Mouse (Mus musculus): ENCODE data around the gene Zdhhc6. TPM values are rescaled to one million over a fixed set of nuclear protein-coding genes. Genes with fewer than 3 reads are reported as not detected.

The Zdhhc6 gene
- polyA plus RNA-seq, 1 experiment, result 29.1 TPM

DNA sequence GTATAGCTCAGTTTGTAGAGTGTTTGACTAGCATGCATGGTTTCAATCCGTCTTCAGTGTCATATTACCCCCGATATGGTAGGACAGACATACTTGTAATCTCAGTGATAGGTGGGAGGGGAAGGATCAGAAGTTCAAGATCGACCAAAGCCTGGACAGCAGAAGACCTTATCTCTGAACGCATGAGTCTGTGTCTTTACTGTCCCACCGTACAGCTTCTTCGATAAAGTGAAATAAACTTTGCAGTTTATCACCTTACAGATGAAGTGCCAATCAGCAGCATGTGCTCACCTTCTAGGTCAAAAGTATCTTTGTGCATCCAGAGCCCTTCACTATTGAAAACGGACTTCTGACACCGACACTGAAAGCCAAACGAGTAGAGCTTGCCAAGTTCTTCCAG lies 20.8 kb downstream of the Zdhhc6 start:
- WGBS, result 87% methylated on average over 9 of the region's 9 CpGs
- DNase-seq, result no peak
- Histone ChIP-seq H3K4me3 (ENCODE audit: insufficient read depth, low read depth, low read length) (no peak overlapping the region), H3K4me1 (ENCODE audit: control insufficient read depth, insufficient read depth, low read length) (no peaks in the 10 kb centered on the region), H3K27ac (ENCODE audit: insufficient read depth, low read depth, low read length) (no peak overlapping the region), H3K36me3 (ENCODE audit: control insufficient read depth, insufficient read depth, low read length) (peaks cover 9% of the 10 kb centered on the region), H3K27me3 (replicated peaks; ENCODE audit: control insufficient read depth, insufficient read depth, low read length) (no peaks in the 10 kb centered on the region)
- TF ChIP-seq CTCF (conservative IDR thresholded peaks at IDR 0.05; ENCODE audit: insufficient read depth, insufficient read length, low read depth, low read length) (no peak), POLR2A (IDR thresholded peaks at IDR 0.05; ENCODE audit: low read depth, low read length) (no peak)

DNA sequence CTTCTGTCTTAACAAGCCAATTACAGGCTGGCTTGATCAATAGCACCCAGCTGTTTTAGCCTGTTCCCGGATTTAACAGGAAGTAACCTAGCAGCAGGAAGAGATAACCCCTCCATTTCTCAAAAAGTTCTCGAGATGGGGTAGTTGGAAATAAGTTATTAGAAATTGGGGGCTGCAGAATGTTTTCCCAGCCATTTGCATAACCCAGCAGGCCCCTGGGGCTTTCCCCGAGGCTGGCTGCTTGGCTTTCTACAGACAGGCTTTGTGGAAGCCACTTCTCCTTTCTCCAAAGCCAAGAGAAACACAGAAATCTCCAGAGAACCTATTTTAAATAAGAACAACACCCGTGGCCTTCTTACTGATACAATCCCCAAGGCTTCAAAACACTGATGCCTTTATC lies 22.7 kb downstream of the Zdhhc6 start:
- no peaks in the 10 kb centered on the region for H3K27me3 ChIP-seq (replicated peaks; ENCODE audit: control insufficient read depth, insufficient read depth, low read length)
- no peak overlapping the region for H3K27ac ChIP-seq (ENCODE audit: insufficient read depth, low read depth, low read length)
- no peak for DNase-seq
- WGBS, result 49% methylated on average over 4 of the region's 4 CpGs
- no peak overlapping the region for H3K4me3 ChIP-seq (ENCODE audit: insufficient read depth, low read depth, low read length)
- TF ChIP-seq POLR2A (IDR thresholded peaks at IDR 0.05; ENCODE audit: low read depth, low read length), result no peak
- no peak for TF ChIP-seq CTCF (conservative IDR thresholded peaks at IDR 0.05; ENCODE audit: insufficient read depth, insufficient read length, low read depth, low read length)
- no peaks in the 10 kb centered on the region for H3K4me1 ChIP-seq (ENCODE audit: control insufficient read depth, insufficient read depth, low read length)
- peaks cover 11% of the 10 kb centered on the region for H3K36me3 ChIP-seq (ENCODE audit: control insufficient read depth, insufficient read depth, low read length)

DNA sequence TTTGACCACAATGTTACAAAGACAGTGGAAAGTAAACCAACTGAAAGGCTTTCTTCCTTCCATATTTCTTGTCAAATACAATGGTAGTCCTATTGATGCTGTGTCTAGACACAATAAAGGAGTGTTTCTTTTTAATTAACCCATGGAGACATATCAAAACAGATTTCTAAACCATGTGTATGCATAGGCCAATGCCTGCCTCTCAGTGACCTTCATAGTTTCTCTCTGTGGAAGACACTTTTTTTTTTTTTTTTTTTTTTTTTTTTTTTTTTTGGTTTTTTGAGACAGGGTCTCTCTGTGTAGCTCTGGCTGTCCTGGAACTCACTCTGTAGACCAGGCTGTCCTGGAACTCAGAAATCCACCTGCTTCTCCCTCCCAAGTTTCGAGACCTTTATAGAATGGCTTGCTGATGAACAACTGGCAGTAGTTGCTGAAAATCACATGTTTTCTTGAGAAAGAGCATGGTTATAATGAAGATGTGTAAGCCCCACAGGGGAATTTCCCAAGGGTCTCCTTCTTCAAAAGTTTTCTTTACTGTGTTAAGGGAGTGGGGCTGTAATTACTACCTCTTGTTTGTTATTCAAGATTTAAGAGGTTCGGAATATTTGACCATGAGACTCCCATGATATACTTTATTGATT lies 23.5 kb downstream of the Zdhhc6 start:
- Histone ChIP-seq H3K4me3 (ENCODE audit: insufficient read depth, low read depth, low read length) (no peak overlapping the region), H3K27ac (ENCODE audit: insufficient read depth, low read depth, low read length) (no peak overlapping the region), H3K4me1 (ENCODE audit: control insufficient read depth, insufficient read depth, low read length) (no peaks in the 10 kb centered on the region), H3K36me3 (ENCODE audit: control insufficient read depth, insufficient read depth, low read length) (peaks cover 11% of the 10 kb centered on the region), H3K27me3 (replicated peaks; ENCODE audit: control insufficient read depth, insufficient read depth, low read length) (no peaks in the 10 kb centered on the region)
- TF ChIP-seq CTCF (conservative IDR thresholded peaks at IDR 0.05; ENCODE audit: insufficient read depth, insufficient read length, low read depth, low read length), result no peak
- no peak for TF ChIP-seq POLR2A (IDR thresholded peaks at IDR 0.05; ENCODE audit: low read depth, low read length)
- WGBS, result 95% methylated on average over 2 of the region's 2 CpGs
- DNase-seq, result no peak

DNA sequence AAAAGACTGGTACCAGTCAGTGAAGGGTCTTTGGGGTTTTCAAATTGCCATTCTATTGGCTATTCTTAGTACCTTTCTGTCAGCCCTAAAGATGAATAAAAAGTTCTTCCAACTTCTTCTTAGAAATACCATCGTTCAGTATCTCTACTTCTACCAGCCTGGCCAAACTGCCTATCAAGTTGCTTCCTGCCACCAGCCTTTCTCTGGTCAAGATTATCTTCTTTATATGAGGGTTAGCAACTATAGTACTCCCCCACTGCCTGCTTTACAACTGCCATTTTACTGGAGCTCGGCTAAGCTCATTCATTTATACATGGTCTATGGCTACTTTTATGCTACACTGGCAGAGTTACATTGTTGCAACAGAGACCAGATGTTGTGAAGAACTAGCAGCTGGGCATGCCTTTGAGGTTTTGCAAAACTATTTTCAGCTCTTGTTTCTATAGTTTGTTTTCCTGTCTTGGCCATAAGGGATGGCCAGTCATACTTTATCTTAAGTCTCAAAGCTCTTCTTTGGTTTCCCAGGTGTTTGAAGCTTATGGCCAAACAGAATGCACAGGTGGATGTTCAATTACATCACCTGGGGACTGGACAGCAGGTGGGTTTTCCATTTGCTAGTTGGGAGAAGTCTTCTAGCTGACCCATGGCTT lies 25.1 kb downstream of the Zdhhc6 start:
- H3K4me3 ChIP-seq (ENCODE audit: insufficient read depth, low read depth, low read length), result no peak overlapping the region
- H3K36me3 ChIP-seq (ENCODE audit: control insufficient read depth, insufficient read depth, low read length), result peaks cover 9% of the 10 kb centered on the region
- TF ChIP-seq POLR2A (IDR thresholded peaks at IDR 0.05; ENCODE audit: low read depth, low read length), result no peak
- TF ChIP-seq CTCF (conservative IDR thresholded peaks at IDR 0.05; ENCODE audit: insufficient read depth, insufficient read length, low read depth, low read length), result no peak
- WGBS, result 88% methylated on average over 2 of the region's 2 CpGs
- H3K4me1 ChIP-seq (ENCODE audit: control insufficient read depth, insufficient read depth, low read length), result no peaks in the 10 kb centered on the region
- no peaks in the 10 kb centered on the region for H3K27me3 ChIP-seq (replicated peaks; ENCODE audit: control insufficient read depth, insufficient read depth, low read length)
- DNase-seq, result no peak
- no peak overlapping the region for H3K27ac ChIP-seq (ENCODE audit: insufficient read depth, low read depth, low read length)

DNA sequence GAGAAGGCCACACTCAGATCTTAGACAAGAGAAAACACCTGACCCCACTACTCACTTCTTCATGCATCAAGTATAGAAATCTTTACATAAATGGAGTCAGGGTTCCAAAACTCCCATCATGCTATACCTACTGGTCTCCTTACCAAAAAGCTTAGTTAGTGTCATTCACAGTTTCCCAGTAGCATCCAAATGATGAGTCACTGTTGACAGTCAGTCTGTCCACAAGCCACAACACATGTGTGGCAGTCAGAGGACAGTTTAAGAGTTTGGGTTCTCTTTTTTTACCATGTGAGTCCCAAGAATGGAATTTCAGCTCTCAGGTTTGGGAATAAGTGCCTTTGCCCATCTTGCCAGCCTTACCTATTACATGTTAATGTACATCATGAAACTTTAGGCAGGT lies 26.9 kb downstream of the Zdhhc6 start:
- DNase-seq, result no peak
- TF ChIP-seq CTCF (conservative IDR thresholded peaks at IDR 0.05; ENCODE audit: insufficient read depth, insufficient read length, low read depth, low read length), result no peak
- no peak for TF ChIP-seq POLR2A (IDR thresholded peaks at IDR 0.05; ENCODE audit: low read depth, low read length)

DNA sequence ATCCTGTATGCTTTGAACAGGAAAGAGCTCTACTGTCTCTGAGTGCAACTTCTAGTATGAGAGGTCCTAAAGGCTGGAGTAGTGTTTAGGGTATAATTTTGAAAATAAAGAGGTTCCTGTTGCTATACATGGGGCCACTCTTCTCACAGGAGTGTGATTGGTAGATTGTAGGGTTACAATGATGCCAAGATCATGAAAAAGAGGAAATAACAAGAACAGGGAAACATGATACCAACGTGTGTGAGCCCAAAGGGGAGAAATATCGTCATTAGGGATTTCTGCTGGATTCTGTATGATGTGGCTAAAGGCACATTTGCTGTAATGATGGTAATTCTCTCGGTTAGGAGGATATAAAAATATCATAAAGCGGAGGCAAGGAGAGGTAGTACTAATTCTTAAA lies 29.8 kb downstream of the Zdhhc6 start:
- no peak overlapping the region for H3K27ac ChIP-seq (ENCODE audit: insufficient read depth, low read depth, low read length)
- H3K4me1 ChIP-seq (ENCODE audit: control insufficient read depth, insufficient read depth, low read length), result no peaks in the 10 kb centered on the region
- H3K4me3 ChIP-seq (ENCODE audit: insufficient read depth, low read depth, low read length), result no peak overlapping the region
- H3K27me3 ChIP-seq (replicated peaks; ENCODE audit: control insufficient read depth, insufficient read depth, low read length), result no peaks in the 10 kb centered on the region
- 85% methylated on average over 4 of the region's 4 CpGs for WGBS
- H3K36me3 ChIP-seq (ENCODE audit: control insufficient read depth, insufficient read depth, low read length), result peaks cover 6% of the 10 kb centered on the region
- no peak for DNase-seq
- no peak for TF ChIP-seq CTCF (conservative IDR thresholded peaks at IDR 0.05; ENCODE audit: insufficient read depth, insufficient read length, low read depth, low read length)
- TF ChIP-seq POLR2A (IDR thresholded peaks at IDR 0.05; ENCODE audit: low read depth, low read length), result no peak

More for the DNA sequence above, 26.9 kb downstream of the Zdhhc6 start:
- Histone ChIP-seq H3K36me3 (ENCODE audit: control insufficient read depth, insufficient read depth, low read length) (peaks cover 4% of the 10 kb centered on the region; the same call in 1 of the 2 replicates), H3K27me3 (replicated peaks; ENCODE audit: control insufficient read depth, insufficient read depth, low read length) (no peaks in the 10 kb centered on the region), H3K4me1 (ENCODE audit: control insufficient read depth, insufficient read depth, low read length) (no peaks in the 10 kb centered on the region), H3K4me3 (ENCODE audit: insufficient read depth, low read depth, low read length) (no peak overlapping the region), H3K27ac (ENCODE audit: insufficient read depth, low read depth, low read length) (no peak overlapping the region)

DNA sequence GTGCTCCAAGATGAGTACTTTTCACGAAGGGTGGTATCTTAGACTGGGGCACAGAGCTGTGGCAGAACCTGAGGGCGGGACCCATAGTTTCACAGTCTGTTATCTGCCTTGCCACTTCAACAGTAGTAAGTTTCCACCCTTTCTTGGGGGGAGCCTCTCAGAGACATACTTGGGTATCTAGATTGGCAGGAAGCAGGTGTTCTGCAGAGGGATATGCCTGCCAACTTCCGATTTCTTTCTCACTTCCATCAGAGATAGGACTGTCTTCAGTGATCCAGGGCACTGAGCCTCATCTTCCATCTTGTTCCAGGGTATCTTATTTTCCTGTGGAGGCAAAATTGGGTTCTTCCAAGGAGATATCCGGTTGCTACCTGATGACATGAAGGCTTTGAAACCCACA lies 31.7 kb downstream of the Zdhhc6 start:
- H3K27me3 ChIP-seq (replicated peaks; ENCODE audit: control insufficient read depth, insufficient read depth, low read length), result no peaks in the 10 kb centered on the region
- no peaks in the 10 kb centered on the region for H3K4me1 ChIP-seq (ENCODE audit: control insufficient read depth, insufficient read depth, low read length)
- DNase-seq, result no peak
- H3K27ac ChIP-seq (ENCODE audit: insufficient read depth, low read depth, low read length), result no peak overlapping the region
- no peak for TF ChIP-seq POLR2A (IDR thresholded peaks at IDR 0.05; ENCODE audit: low read depth, low read length)
- no peak for TF ChIP-seq CTCF (conservative IDR thresholded peaks at IDR 0.05; ENCODE audit: insufficient read depth, insufficient read length, low read depth, low read length)
- no peak overlapping the region for H3K4me3 ChIP-seq (ENCODE audit: insufficient read depth, low read depth, low read length)
- WGBS, result 93% methylated on average over 4 of the region's 4 CpGs
- H3K36me3 ChIP-seq (ENCODE audit: control insufficient read depth, insufficient read depth, low read length), result peaks cover 9% of the 10 kb centered on the region

Data from kidney, adult 2 months (tissue).